Mouse (Mus musculus): ENCODE data around the gene Tm9sf3.

- TF ChIP-seq POLR2A (IDR thresholded peaks at IDR 0.05; ENCODE audit: low read depth, low read length) (no peak), CTCF (IDR thresholded peaks at IDR 0.05; ENCODE audit: extremely low read depth, insufficient read length, insufficient replicate concordance, low read depth, low read length) (no peak)
Measured at GRCm38 (mm10) chr19:41254584-41254983, 9.2 kb downstream of the Tm9sf3 start.

Measured in small intestine, adult 2 months (tissue).